Mouse (Mus musculus) embryonic facial prominence, embryonic 12.5 days (tissue): ENCODE results near the gene Fbxo42. TPM values are rescaled to one million over a fixed set of nuclear protein-coding genes. Genes with fewer than 3 reads are reported as not detected.
A peak's percentile ranks its signal among the peaks of the same experiment; 100 is the strongest.

Experiments used
- ATAC-seq: fragments of 200-750 bp; cut with Nextera tagmentation; 2 replicates; pipeline ENCODE4 v1.8.0; 2017; ENCODE audit not compliant: insufficient number of reproducible peaks, insufficient read depth, low FRiP score, low TSS enrichment
- H3K27ac ChIP-seq: fragments of 300-500 bp; sonication (generic); 2 replicates; pipeline ENCODE4 v1.5.1; 2016; ENCODE audit warnings: mild to moderate bottlenecking
- H3K27me3 ChIP-seq: fragments of 300-500 bp; sonication (generic); 2 replicates; pipeline ENCODE4 v1.6.1; 2016; ENCODE audit warnings: mild to moderate bottlenecking, moderate library complexity
- H3K36me3 ChIP-seq: fragments of 300-500 bp; sonication (generic); 2 replicates; pipeline ENCODE4 v1.6.1; 2016; ENCODE audit warnings: mild to moderate bottlenecking
- H3K4me1 ChIP-seq: fragments of 300-500 bp; sonication (generic); 2 replicates; pipeline ENCODE4 v1.6.1; 2016
- H3K4me2 ChIP-seq: fragments of 300-500 bp; sonication (generic); replicated peaks from 2 replicates; pipeline ENCODE4 v1.6.1; 2016; ENCODE audit warnings: mild to moderate bottlenecking, moderate library complexity
- H3K4me3 ChIP-seq: fragments of 300-500 bp; sonication (generic); 2 replicates; pipeline ENCODE4 v1.5.1; 2016; ENCODE audit warnings: mild to moderate bottlenecking
- H3K9ac ChIP-seq: fragments of 300-500 bp; sonication (generic); 2 replicates; pipeline ENCODE4 v1.6.1; 2016; ENCODE audit warnings: mild to moderate bottlenecking, moderate library complexity
- H3K9me3 ChIP-seq: fragments of 300-500 bp; sonication (generic); 2 replicates; pipeline ENCODE4 v1.6.1; 2016; ENCODE audit warnings: mild to moderate bottlenecking, moderate library complexity
- WGBS: fragments of 180-500 bp; shearing (Covaris S2); methylation state at CpG from one replicate; pipeline ENCODE4 v1.1.7; 2016; 5-methylcytosine and 5-hydroxymethylcytosine counted together
- polyA plus RNA-seq: library from polyadenylated mRNA; unstranded; fragments of >200 nt; fragmentation: Nextera tagmentation; extraction: Ambion mirVana; gene quantifications from 2 replicates; pipeline ENCODE4 v1.2.1, GENCODE M21; 2016

Fbxo42 gene
- polyA plus RNA-seq, 1 experiment from 2014 or later, result 31.6 TPM

- 22% methylated on average over 24 of the region's 24 CpGs for WGBS
- no peak overlapping the region for H3K9ac ChIP-seq
Measured at GRCm38 (mm10) chr4:141246089-141246997, 98.6 kb downstream of the Fbxo42 start.

GRCm38 (mm10) chr4:141246998-141247350 is 99.3 kb downstream of the Fbxo42 start:
- no peaks in the 10 kb centered on the region for H3K9me3 ChIP-seq
- WGBS, result 3% methylated on average over 17 of the region's 17 CpGs
- H3K36me3 ChIP-seq, result no peaks in the 10 kb centered on the region
- H3K27me3 ChIP-seq, result peaks cover 85% of the 10 kb centered on the region
- peak overlapping the region; percentile 61 for H3K4me2 ChIP-seq
- no peak for ATAC-seq
- H3K4me1 ChIP-seq, result peaks cover 45% of the 10 kb centered on the region
- H3K9ac ChIP-seq, result peak overlapping the region; percentile 15; the same call in 1 of the 2 replicates
- H3K4me3 ChIP-seq, result peak overlapping the region; percentile 41; the same call in 1 of the 2 replicates
- no peak overlapping the region for H3K27ac ChIP-seq

More at GRCm38 (mm10) chr4:141246089-141246997, 98.6 kb downstream of the Fbxo42 start:
- H3K27me3 ChIP-seq, result peaks cover 91% of the 10 kb centered on the region
- ATAC-seq, result no peak
- peaks cover 46% of the 10 kb centered on the region for H3K4me1 ChIP-seq
- 0 out of 2 replicates have a peak overlapping the region, but pooled peaks have one; percentile 41 for H3K4me3 ChIP-seq
- no peak overlapping the region for H3K27ac ChIP-seq
- no peaks in the 10 kb centered on the region for H3K9me3 ChIP-seq
- no peaks in the 10 kb centered on the region for H3K36me3 ChIP-seq
- H3K4me2 ChIP-seq, result peak overlapping the region; percentile 61

DNA sequence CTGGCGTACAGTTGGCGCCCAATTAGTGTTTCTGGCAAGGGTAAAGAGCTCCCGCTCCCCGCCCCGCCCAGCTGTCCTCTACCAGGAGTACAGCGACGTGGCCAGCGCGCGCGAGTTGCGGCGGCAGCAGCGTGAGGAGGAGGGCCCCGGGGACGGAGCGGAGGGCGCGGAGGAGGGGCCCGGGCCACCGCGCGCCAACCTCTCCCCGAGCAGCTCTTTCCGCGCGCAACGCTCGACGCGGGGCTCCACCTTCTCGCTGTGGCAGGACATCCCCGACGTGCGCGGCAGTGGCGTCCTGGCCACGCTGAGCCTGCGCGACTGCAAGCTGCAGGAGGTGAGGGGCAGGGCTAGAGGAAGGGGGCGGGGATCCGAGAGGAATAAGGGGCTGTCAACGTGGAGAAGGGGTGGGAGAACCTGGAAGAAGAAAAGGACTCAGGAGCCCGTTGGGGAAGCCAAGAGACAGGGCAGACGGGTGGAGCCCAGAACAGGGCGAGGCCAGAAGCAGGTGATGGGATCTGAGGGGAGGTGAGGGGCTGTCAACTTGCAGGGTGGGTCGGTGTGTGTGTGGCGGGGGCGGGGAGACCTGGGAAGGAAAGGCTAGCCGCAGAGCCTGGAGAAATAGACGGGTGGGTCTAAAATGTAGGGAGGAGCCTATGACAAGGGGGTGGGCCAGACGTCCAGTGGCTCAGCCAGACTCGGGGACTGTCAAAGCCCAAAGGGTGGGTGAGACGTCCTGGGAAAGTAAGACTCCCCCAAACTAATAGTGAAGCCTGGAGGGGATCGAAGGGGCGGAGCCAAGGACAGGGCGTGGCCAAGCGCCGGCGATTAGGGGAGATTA is 100.3 kb downstream of the Fbxo42 start:
- Histone ChIP-seq H3K9ac (peak overlapping the region; percentile 36; the same call in 1 of the 2 replicates), H3K4me1 (peaks cover 35% of the 10 kb centered on the region), H3K27me3 (peaks cover 75% of the 10 kb centered on the region), H3K4me2 (peak overlapping the region; percentile 61), H3K9me3 (no peaks in the 10 kb centered on the region), H3K36me3 (no peaks in the 10 kb centered on the region), H3K27ac (no peak overlapping the region), H3K4me3 (peak overlapping the region; percentile 41)
- ATAC-seq, result peak; percentile 49
- under 1% methylated on average over 58 of the region's 60 CpGs for WGBS

DNA sequence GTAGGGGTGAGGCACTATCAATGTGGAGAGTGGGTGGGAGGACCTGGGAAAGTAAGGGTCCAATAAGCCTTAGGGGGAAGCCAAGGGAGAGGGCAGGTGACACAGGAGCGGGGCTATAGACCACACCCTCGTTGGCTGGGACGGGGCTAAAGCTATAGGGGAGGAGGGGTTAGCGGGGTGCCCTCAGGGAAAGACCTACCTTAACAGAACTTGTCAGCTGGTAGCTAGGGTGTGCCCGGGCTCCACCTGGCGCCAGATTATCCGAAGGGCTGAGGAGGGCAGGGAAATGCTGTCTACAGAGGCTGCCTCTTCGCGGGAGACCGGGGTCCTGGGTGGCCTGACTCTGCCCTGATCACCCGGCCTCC is 100.9 kb downstream of the Fbxo42 start:
- Histone ChIP-seq H3K9ac (no peak overlapping the region), H3K36me3 (no peaks in the 10 kb centered on the region), H3K27me3 (peaks cover 69% of the 10 kb centered on the region), H3K9me3 (no peaks in the 10 kb centered on the region), H3K27ac (no peak overlapping the region), H3K4me2 (peak overlapping the region; percentile 61), H3K4me3 (peak overlapping the region; percentile 41; the same call in 1 of the 2 replicates), H3K4me1 (peaks cover 35% of the 10 kb centered on the region)
- peak; percentile 19; the same call in 1 of the 2 replicates for ATAC-seq
- WGBS, result 11% methylated on average over 11 of the region's 11 CpGs

DNA sequence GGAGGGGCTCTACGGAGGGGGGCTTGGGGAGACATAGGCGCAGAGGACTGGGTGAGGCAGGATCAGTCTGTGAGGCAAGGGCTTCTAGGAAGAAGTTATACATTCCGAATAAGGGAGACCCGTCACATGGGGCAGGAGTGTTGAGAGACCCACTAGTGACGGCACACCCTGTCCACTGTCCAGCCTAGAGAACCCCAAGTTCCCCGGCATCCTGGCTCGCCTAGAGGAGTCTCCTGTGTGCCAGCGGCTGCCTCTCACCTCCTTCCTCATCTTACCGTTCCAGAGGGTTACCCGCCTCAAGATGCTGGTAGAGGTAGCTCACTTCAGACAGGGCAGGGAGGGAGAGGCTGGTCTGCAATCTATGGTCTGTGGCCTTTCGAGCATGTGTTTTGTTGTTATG is 101.7 kb downstream of the Fbxo42 start:
- Histone ChIP-seq H3K9ac (no peak overlapping the region), H3K9me3 (no peaks in the 10 kb centered on the region), H3K4me1 (peaks cover 35% of the 10 kb centered on the region), H3K4me3 (no peak overlapping the region), H3K4me2 (no peak overlapping the region), H3K27ac (no peak overlapping the region), H3K27me3 (peaks cover 61% of the 10 kb centered on the region), H3K36me3 (no peaks in the 10 kb centered on the region)
- 77% methylated on average over 11 of the region's 11 CpGs for WGBS
- ATAC-seq, result no peak

DNA sequence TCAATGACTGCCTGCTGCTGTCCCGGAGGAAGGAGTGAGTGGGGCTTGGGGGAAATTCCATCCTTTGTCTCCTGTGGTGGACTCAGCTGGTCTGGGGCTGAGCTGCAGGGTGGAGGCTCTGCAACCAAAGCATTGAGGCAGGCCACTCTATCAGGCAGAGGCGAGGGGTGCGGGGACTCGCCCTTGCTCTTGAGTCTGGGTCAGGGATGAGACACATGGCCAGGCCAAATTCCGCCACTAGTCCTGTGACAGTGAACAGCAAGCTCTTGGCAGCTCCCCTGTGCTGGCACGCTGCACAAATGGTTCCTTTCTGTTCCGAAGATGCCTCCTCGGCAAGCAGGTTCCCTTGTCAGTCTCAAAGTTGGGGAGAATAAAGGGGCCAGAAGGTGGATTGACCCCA is 103.4 kb downstream of the Fbxo42 start:
- no peak overlapping the region for H3K27ac ChIP-seq
- 74% methylated on average over 8 of the region's 8 CpGs for WGBS

GRCm38 (mm10) chr4:141252641-141253040 is 104.9 kb downstream of the Fbxo42 start:
- Histone ChIP-seq H3K9me3 (no peaks in the 10 kb centered on the region; the same call in 1 of the 2 replicates), H3K27ac (no peak overlapping the region), H3K27me3 (peaks cover 29% of the 10 kb centered on the region), H3K4me1 (peaks cover 11% of the 10 kb centered on the region), H3K9ac (no peak overlapping the region), H3K4me2 (no peak overlapping the region), H3K4me3 (no peak overlapping the region), H3K36me3 (peaks cover 9% of the 10 kb centered on the region; the same call in 1 of the 2 replicates)
- WGBS, result 75% methylated on average over 2 of the region's 2 CpGs
- ATAC-seq, result no peak

More for the DNA sequence above, 103.4 kb downstream of the Fbxo42 start:
- H3K36me3 ChIP-seq, result no peaks in the 10 kb centered on the region
- no peak overlapping the region for H3K4me2 ChIP-seq
- peaks cover 26% of the 10 kb centered on the region for H3K4me1 ChIP-seq
- no peaks in the 10 kb centered on the region for H3K9me3 ChIP-seq
- no peak overlapping the region for H3K9ac ChIP-seq
- no peak overlapping the region for H3K4me3 ChIP-seq
- peaks cover 45% of the 10 kb centered on the region for H3K27me3 ChIP-seq
- ATAC-seq, result no peak

Other genes starting within 250 kb of the Fbxo42 start
- 3.0 and 3.6 TPM in 2 replicates for gene Padi2, start 241.6 kb upstream of the Fbxo42 start, polyA plus RNA-seq
- 388 and 392 TPM in 2 replicates for gene Sdhb, start 186.7 kb upstream of the Fbxo42 start, polyA plus RNA-seq
- 56.1 and 63.3 TPM in 2 replicates for gene Atp13a2, start 161.0 kb upstream of the Fbxo42 start, polyA plus RNA-seq
- 646 and 656 TPM in 2 replicates for gene Mfap2, start 137.5 kb upstream of the Fbxo42 start, polyA plus RNA-seq
- 13.2 TPM in 2 replicates for gene Crocc, start 87.4 kb upstream of the Fbxo42 start, polyA plus RNA-seq
- 79.8 and 84.5 TPM in 2 replicates for gene Necap2, start 69.6 kb upstream of the Fbxo42 start, polyA plus RNA-seq
- gene Spata21, start 59.6 kb upstream of the Fbxo42 start, polyA plus RNA-seq, result 0.14 TPM in 1 of 2 replicates, not detected in the other
- gene Szrd1, start 8.1 kb upstream of the Fbxo42 start, polyA plus RNA-seq, result 35.2 and 37.6 TPM in 2 replicates
- gene Rsg1, start 66.0 kb downstream of the Fbxo42 start, polyA plus RNA-seq, result 7.6 and 8.6 TPM in 2 replicates
- 17.0 and 19.2 TPM in 2 replicates for gene Arhgef19, start 91.6 kb downstream of the Fbxo42 start, polyA plus RNA-seq
- 3.4 and 3.5 TPM in 2 replicates for gene Epha2, start 153.3 kb downstream of the Fbxo42 start, polyA plus RNA-seq
- 0.98 and 1.1 TPM in 2 replicates for gene Fam131c, start 220.3 kb downstream of the Fbxo42 start, polyA plus RNA-seq